ENCODE assay signal across 19 mouse cellular contexts in the genomic region with DNA sequence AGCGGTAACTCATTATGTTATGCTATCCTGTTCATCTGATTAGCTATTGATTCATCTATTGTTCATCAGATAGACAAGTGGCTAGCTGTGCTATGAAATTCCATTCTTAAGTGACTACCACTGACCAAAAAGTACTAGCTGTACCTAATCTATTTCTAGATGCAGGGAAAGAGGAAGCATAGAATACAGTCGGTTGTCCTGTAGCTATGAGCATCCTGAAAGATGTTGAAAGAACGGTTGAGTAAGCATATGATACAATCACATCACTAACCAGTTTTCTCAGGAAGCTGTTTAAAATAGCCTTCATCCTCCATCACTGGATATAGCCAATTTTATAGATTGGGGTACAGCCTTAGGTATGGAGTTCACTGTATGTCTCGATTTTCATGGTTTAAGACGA. TPM values are rescaled to one million over a fixed set of nuclear protein-coding genes. Genes with fewer than 3 reads are reported as not detected.
DNase-seq lines count a peak whose midpoint lies in the region; ATAC-seq and TF ChIP-seq lines count a peak whose summit lies in the region.
"Had no signal": no experiment of that assay in that cellular context is flagged by ENCODE, and none has a peak within 500 bp of the region (broad histone marks: within the 10 kb centered on the region; RNA-seq: fewer than 3 reads in every experiment).

No protein-coding gene starts in this region.

- no peaks in the 10 kb centered on the region for H3K36me3 ChIP-seq in liver, postnatal 0 days (replicated peaks; ENCODE audit: insufficient read depth, low read length)
- H3K36me3 ChIP-seq in liver, embryonic 12.5 days: no peaks in the 10 kb centered on the region
- H3K36me3 ChIP-seq: embryonic facial prominence, embryonic 10.5 days; heart, embryonic 12.5 days; hindbrain, embryonic 10.5 days had no signal

- H3K27me3 ChIP-seq in liver, postnatal 0 days (ENCODE audit: insufficient read depth, low read length): no peaks in the 10 kb centered on the region
- H3K27me3 ChIP-seq in liver, embryonic 12.5 days (replicated peaks): no peaks in the 10 kb centered on the region
- H3K27me3 ChIP-seq: forebrain, embryonic 13.5 days; heart, embryonic 12.5 days had no signal

- 56% methylated on average over 5 of the region's 5 CpGs for WGBS in liver, postnatal 0 days (ENCODE audit: insufficient replicate concordance)
- WGBS in liver, embryonic 12.5 days (ENCODE audit: insufficient replicate concordance): 52% methylated on average over 5 of the region's 5 CpGs

- H3K27ac ChIP-seq in liver, postnatal 0 days (ENCODE audit: low read depth): peak overlapping the region; percentile 74; the same call in 1 of the 2 replicates
- no peak overlapping the region for H3K27ac ChIP-seq in liver, embryonic 12.5 days
- H3K27ac ChIP-seq: embryonic facial prominence, embryonic 10.5 days; forebrain, embryonic 13.5 days; hindbrain, embryonic 10.5 days; hindbrain, embryonic 14.5 days had no signal

- H3K9me3 ChIP-seq in liver, postnatal 0 days (ENCODE audit: low read length): no peaks in the 10 kb centered on the region
- no peaks in the 10 kb centered on the region for H3K9me3 ChIP-seq in liver, embryonic 12.5 days (replicated peaks)
- H3K9me3 ChIP-seq: embryonic facial prominence, embryonic 10.5 days; forebrain, embryonic 13.5 days; heart, embryonic 12.5 days; hindbrain, embryonic 10.5 days had no signal

- TF ChIP-seq CTCF in liver, postnatal 0 days (IDR thresholded peaks at IDR 0.05; ENCODE audit: low read depth): no peak

- TF ChIP-seq EP300 in liver, postnatal 0 days (IDR thresholded peaks at IDR 0.05; ENCODE audit: low read depth): no peak

- H3K4me1 ChIP-seq in liver, postnatal 0 days (ENCODE audit: insufficient read depth): peaks cover 4% of the 10 kb centered on the region; the same call in 1 of the 2 replicates
- no peaks in the 10 kb centered on the region for H3K4me1 ChIP-seq in liver, embryonic 12.5 days
- H3K4me1 ChIP-seq: embryonic facial prominence, embryonic 10.5 days; forebrain, embryonic 13.5 days; heart, embryonic 12.5 days; hindbrain, embryonic 10.5 days had no signal

- ATAC-seq in liver, postnatal 0 days: no peak
- no peak for ATAC-seq in liver, embryonic 12.5 days
- ATAC-seq in common myeloid progenitor, adult 5-6 weeks (replicated peaks; ENCODE audit: low read depth, poor library complexity, severe bottlenecking): peak; percentile 77
- ATAC-seq in megakaryocyte progenitor cell, adult 5-6 weeks (replicated peaks; ENCODE audit: poor library complexity): peak; percentile 77
- ATAC-seq: forebrain, embryonic 13.5 days; forebrain, postnatal 0 days had no signal

- H3K9ac ChIP-seq in liver, postnatal 0 days (replicated peaks): no peak overlapping the region
- no peak overlapping the region for H3K9ac ChIP-seq in liver, embryonic 12.5 days
- H3K9ac ChIP-seq: forebrain, embryonic 13.5 days; forebrain, postnatal 0 days; heart, embryonic 12.5 days; hindbrain, embryonic 14.5 days had no signal

- no peak overlapping the region for H3K4me3 ChIP-seq in liver, postnatal 0 days (ENCODE audit: low read depth, low read length)
- H3K4me3 ChIP-seq in liver, embryonic 12.5 days: no peak overlapping the region
- H3K4me3 ChIP-seq: embryonic facial prominence, embryonic 10.5 days; forebrain, embryonic 13.5 days; heart, embryonic 12.5 days; hindbrain, embryonic 10.5 days had no signal

- no peak overlapping the region for H3K4me2 ChIP-seq in liver, postnatal 0 days (ENCODE audit: low read depth, low read length)
- H3K4me2 ChIP-seq in liver, embryonic 12.5 days: no peak overlapping the region
- H3K4me2 ChIP-seq: forebrain, embryonic 13.5 days; heart, embryonic 12.5 days; hindbrain, embryonic 14.5 days had no signal

- no peak for DNase-seq in liver, postnatal 0 days
- no peak for DNase-seq in cerebellum, postnatal 36 days
- no peak for DNase-seq in layer of hippocampus, postnatal 10 days (ENCODE audit: low spot score in 2 of 2)
- DNase-seq: adrenal gland, adult 2 months; adrenal gland, postnatal 25 days; cerebellum, adult 2 months; cerebellum, postnatal 14 days; forebrain, postnatal 0 days; gastrocnemius, postnatal 14 days had no signal

RNA-seq across cellular contexts. Expression of gene Sell, which starts 26.1 kb away (rescaled TPM):
- 10.2 and 10.8 TPM in 2 replicates for polyA plus RNA-seq in liver, postnatal 0 days (2015; fragmentation: Nextera tagmentation; extraction: Ambion mirVana)
- polyA plus RNA-seq in liver, embryonic 12.5 days (2016; fragmentation: Nextera tagmentation; extraction: Ambion mirVana): 2.0 and 3.2 TPM in 2 replicates
- total RNA-seq in common myeloid progenitor, adult 5-6 weeks (2017): 275 and 283 TPM in 2 replicates
- 371 and 392 TPM in 2 replicates for total RNA-seq in megakaryocyte progenitor cell, adult 5-6 weeks (2015)
- 234 and 258 TPM in 2 replicates for total RNA-seq in megakaryocyte progenitor cell, adult 5-6 weeks (2017)
- total RNA-seq in layer of hippocampus, postnatal 10 days (2021): under 1 TPM in 1 of 2 experiments, not detected in 1; 0.16 TPM
- total RNA-seq: gastrocnemius, adult 18-20 months had no signal
- polyA plus RNA-seq: embryonic facial prominence, embryonic 10.5 days; forebrain, embryonic 13.5 days; heart, embryonic 12.5 days; hindbrain, embryonic 14.5 days had no signal

RNA-seq across cellular contexts. Expression of gene Selp, which starts 27.2 kb away (rescaled TPM):
- polyA plus RNA-seq in liver, postnatal 0 days (2015; fragmentation: Nextera tagmentation; extraction: Ambion mirVana): 1.7 and 2.1 TPM in 2 replicates
- polyA plus RNA-seq in liver, embryonic 12.5 days (2016; fragmentation: Nextera tagmentation; extraction: Ambion mirVana): 0.38 and 0.41 TPM in 2 replicates
- 5.2 and 5.9 TPM in 2 replicates for total RNA-seq in common myeloid progenitor, adult 5-6 weeks (2017)
- 3.3 and 7.6 TPM in 2 replicates for total RNA-seq in megakaryocyte progenitor cell, adult 5-6 weeks (2015)
- total RNA-seq in megakaryocyte progenitor cell, adult 5-6 weeks (2017): 0.68 and 2.0 TPM in 2 replicates
- under 1 TPM in 1 of 2 experiments, not detected in 1; 0.16 TPM for total RNA-seq in layer of hippocampus, postnatal 10 days (2021)
- total RNA-seq: forebrain, postnatal 0 days had no signal
- polyA plus RNA-seq: cerebellum, adult 2 months; embryonic facial prominence, embryonic 10.5 days; forebrain, embryonic 13.5 days; forebrain, postnatal 0 days; heart, embryonic 12.5 days; hindbrain, embryonic 10.5 days; hindbrain, embryonic 14.5 days had no signal

RNA-seq across cellular contexts. Expression of gene Sele, which starts 39.8 kb away (rescaled TPM):
- polyA plus RNA-seq in liver, postnatal 0 days (2015; fragmentation: Nextera tagmentation; extraction: Ambion mirVana): 0.06 and 0.11 TPM in 2 replicates
- polyA plus RNA-seq in liver, embryonic 12.5 days (2016; fragmentation: Nextera tagmentation; extraction: Ambion mirVana): 0.05 TPM in 1 of 2 replicates, not detected in the other
- 0.05 TPM in 1 of 2 replicates, not detected in the other for total RNA-seq in common myeloid progenitor, adult 5-6 weeks (2017)
- not detected in 2 replicates for total RNA-seq in megakaryocyte progenitor cell, adult 5-6 weeks (2015)
- 0.07 and 0.12 TPM in 2 replicates for total RNA-seq in megakaryocyte progenitor cell, adult 5-6 weeks (2017)
- total RNA-seq in layer of hippocampus, postnatal 10 days (2021): not detected
- total RNA-seq: ES-E14; forebrain, postnatal 0 days; gastrocnemius, adult 18-20 months; gastrocnemius, postnatal 14 days had no signal
- polyA plus RNA-seq: embryonic facial prominence, embryonic 10.5 days; forebrain, embryonic 13.5 days; forebrain, postnatal 0 days; hindbrain, embryonic 10.5 days; hindbrain, embryonic 14.5 days had no signal

Comparison
In these comparisons a context has a peak if more than half of its experiments do, and no peak if none do; other contexts are left out.
1. ATAC-seq: peak in common myeloid progenitor, adult 5-6 weeks (single experiment) and megakaryocyte progenitor cell, adult 5-6 weeks (single experiment); none in liver, postnatal 0 days (single experiment) and liver, embryonic 12.5 days (single experiment).
2. RNA of gene Sell, which starts 26.1 kb away (total RNA-seq): 234 to 392 TPM in megakaryocyte progenitor cell, adult 5-6 weeks and 275 to 283 TPM in common myeloid progenitor, adult 5-6 weeks; 0.16 TPM in layer of hippocampus, postnatal 10 days; every median in the first group is over 100 times any median in the second.